Mouse (Mus musculus): ENCODE results near the gene Ctcfl. TPM values are rescaled to one million over a fixed set of nuclear protein-coding genes. Genes with fewer than 3 reads are reported as not detected.

The Ctcfl gene
- total RNA-seq, 2 experiments from 2014 or later = 0.14 TPM; not detected in 1

- intact Hi-C loops (cut with DNase I) = loop anchor here (5.0 to 10.0 kb wide), 3 partner anchors 63 to 610 kb away; partner anchors contain the start of gene Rbm38
- DNase-seq (ENCODE audit: low spot score in 2 of 2) = peak in 1 of 2 experiments; percentile 28
These were observed 31.9 kb downstream of the Ctcfl start for GRCm38 (mm10) chr2:173087405-173087804.

GRCm38 (mm10) chr2:173085763-173086162, 33.6 kb downstream of the Ctcfl start:
- intact Hi-C loops (cut with DNase I) = loop anchor here (5.0 to 10.0 kb wide), 3 partner anchors 61 to 608 kb away; partner anchors contain the start of gene Rbm38
- DNase-seq (ENCODE audit: low spot score in 2 of 2) = no peak

- no peak for DNase-seq (ENCODE audit: low spot score in 2 of 2)
- intact Hi-C loops (cut with DNase I) = loop anchor here (5.0 to 10.0 kb wide), 3 partner anchors 60 to 608 kb away; partner anchors contain the start of gene Rbm38
These were observed 34.5 kb downstream of the Ctcfl start for GRCm38 (mm10) chr2:173084871-173085270.

GRCm38 (mm10) chr2:173083712-173084475, 35.4 kb downstream of the Ctcfl start:
- intact Hi-C loops (cut with DNase I) = loop anchor here (10.0 kb wide), 1 partner anchor 59 kb away; the partner anchor contains the start of gene Rbm38
- no peak for DNase-seq (ENCODE audit: low spot score in 2 of 2)

GRCm38 (mm10) chr2:173083106-173083505, 36.2 kb downstream of the Ctcfl start:
- intact Hi-C loops (cut with DNase I) = loop anchor here (10.0 kb wide), 1 partner anchor 58 kb away; the partner anchor contains the start of gene Rbm38

GRCm38 (mm10) chr2:173082706-173083105, 36.6 kb downstream of the Ctcfl start:
- no peak for DNase-seq (ENCODE audit: low spot score in 2 of 2)
- intact Hi-C loops (cut with DNase I) = loop anchor here (10.0 kb wide), 1 partner anchor 58 kb away; the partner anchor contains the start of gene Rbm38

More at GRCm38 (mm10) chr2:173083106-173083505, 36.2 kb downstream of the Ctcfl start:
- no peak for DNase-seq (ENCODE audit: low spot score in 2 of 2)

GRCm38 (mm10) chr2:173080785-173081241, 38.5 kb downstream of the Ctcfl start:
- intact Hi-C loops (cut with DNase I) = loop anchor here (2.0 to 10.0 kb wide), 2 partner anchors 56 to 82 kb away; partner anchors contain the start of gene Rbm38
- DNase-seq (ENCODE audit: low spot score in 2 of 2) = peak; percentile 58 to 59

- intact Hi-C loops (cut with DNase I) = loop anchor here (2.0 to 10.0 kb wide), 2 partner anchors 55 to 81 kb away; partner anchors contain the start of gene Rbm38
- DNase-seq (ENCODE audit: low spot score in 2 of 2) = no peak
These were observed 39.4 kb downstream of the Ctcfl start for GRCm38 (mm10) chr2:173079766-173080549.

- intact Hi-C loops (cut with DNase I) = no loop called here
- no peak for DNase-seq (ENCODE audit: low spot score in 2 of 2)
These were observed 42.4 kb downstream of the Ctcfl start for GRCm38 (mm10) chr2:173076921-173077320.

- DNase-seq (ENCODE audit: low spot score in 2 of 2) = no peak
- intact Hi-C loops (cut with DNase I) = no loop called here
These were observed 45.7 kb downstream of the Ctcfl start for GRCm38 (mm10) chr2:173073666-173074065.

GRCm38 (mm10) chr2:173072948-173073347, 46.4 kb downstream of the Ctcfl start:
- no peak for DNase-seq (ENCODE audit: low spot score in 2 of 2)
- intact Hi-C loops (cut with DNase I) = no loop called here

GRCm38 (mm10) chr2:173064864-173065263, 54.5 kb downstream of the Ctcfl start:
- no peak for DNase-seq (ENCODE audit: low spot score in 2 of 2)
- intact Hi-C loops (cut with DNase I) = no loop called here

GRCm38 (mm10) chr2:173063219-173063618, 56.1 kb downstream of the Ctcfl start:
- DNase-seq (ENCODE audit: low spot score in 2 of 2) = no peak
- intact Hi-C loops (cut with DNase I) = no loop called here

GRCm38 (mm10) chr2:173061443-173062351, 57.6 kb downstream of the Ctcfl start:
- DNase-seq (ENCODE audit: low spot score in 2 of 2) = no peak
- intact Hi-C loops (cut with DNase I) = no loop called here

GRCm38 (mm10) chr2:173060450-173060849, 58.9 kb downstream of the Ctcfl start:
- no peak for DNase-seq (ENCODE audit: low spot score in 2 of 2)
- intact Hi-C loops (cut with DNase I) = no loop called here

GRCm38 (mm10) chr2:173058263-173058662, 61.1 kb downstream of the Ctcfl start:
- intact Hi-C loops (cut with DNase I) = no loop called here
- no peak for DNase-seq (ENCODE audit: low spot score in 2 of 2)

GRCm38 (mm10) chr2:173057623-173058022, 61.7 kb downstream of the Ctcfl start:
- intact Hi-C loops (cut with DNase I) = no loop called here
- no peak for DNase-seq (ENCODE audit: low spot score in 2 of 2)

- no peak for DNase-seq (ENCODE audit: low spot score in 2 of 2)
- intact Hi-C loops (cut with DNase I) = no loop called here
These were observed 62.4 kb downstream of the Ctcfl start for GRCm38 (mm10) chr2:173056882-173057315.

Measured in left cerebral cortex, postnatal 25 days (tissue).